Mouse (Mus musculus) layer of hippocampus, postnatal 14 days (tissue): Measurements from ENCODE around the gene Ankrd33. TPM values are rescaled to one million over a fixed set of nuclear protein-coding genes. Genes with fewer than 3 reads are reported as not detected.
A peak's percentile ranks its signal among the peaks of the same experiment; 100 is the strongest.

ENCODE experiments used
- DNase-seq, 2 experiments: peaks; one replicate each; pipeline ENCODE4 v3.0.0; 2021 to 2022; ENCODE audit warnings: low spot score in 2 of 2, mixed read lengths in 1 of 2
- long read RNA-seq, 2 experiments: library from polyadenylated mRNA; stranded (forward); transcript quantifications; one replicate each; pipeline ENCODE4 v2.0.0; 2021
- total RNA-seq, 2 experiments: library from RNA; stranded (reverse); gene quantifications; 2 replicates each; pipeline ENCODE4 v1.2.3; 2021

Gene Ankrd33
- total RNA-seq: not detected
- long read RNA-seq, experiment 1: 0 reads
- long read RNA-seq, experiment 2: 0 reads

GRCm38 (mm10) chr15:101115511-101116110, at the start of gene Ankrd33:
Gene Ankrd33, plus strand, starts transcription at chr15:101115755.
- DNase-seq: no peak

GRCm38 (mm10) chr15:101066364-101066847, 49.1 kb upstream of the Ankrd33 start:
- DNase-seq: no peak

GRCm38 (mm10) chr15:101066920-101067696, 48.4 kb upstream of the Ankrd33 start:
- no peak for DNase-seq

- no peak for DNase-seq
Measured at GRCm38 (mm10) chr15:101068029-101068428, 47.5 kb upstream of the Ankrd33 start.

- DNase-seq: no peak
Measured at GRCm38 (mm10) chr15:101068671-101069070, 46.9 kb upstream of the Ankrd33 start.

- DNase-seq: no peak
Measured at GRCm38 (mm10) chr15:101069641-101070190, 45.8 kb upstream of the Ankrd33 start.

- no peak for DNase-seq
Measured at GRCm38 (mm10) chr15:101070762-101071161, 44.8 kb upstream of the Ankrd33 start.

- no peak for DNase-seq
Measured at GRCm38 (mm10) chr15:101072736-101073135, 42.8 kb upstream of the Ankrd33 start.

- DNase-seq: no peak
Measured at GRCm38 (mm10) chr15:101074067-101074466, 41.5 kb upstream of the Ankrd33 start.

GRCm38 (mm10) chr15:101075150-101075549, 40.4 kb upstream of the Ankrd33 start:
- DNase-seq: no peak

GRCm38 (mm10) chr15:101075656-101076055, 39.9 kb upstream of the Ankrd33 start:
- DNase-seq: no peak

GRCm38 (mm10) chr15:101076071-101077000, 39.2 kb upstream of the Ankrd33 start:
- DNase-seq: no peak

GRCm38 (mm10) chr15:101077001-101077812, 38.3 kb upstream of the Ankrd33 start:
- DNase-seq: no peak

GRCm38 (mm10) chr15:101077813-101078730, 37.5 kb upstream of the Ankrd33 start, which contains the start of gene Fignl2:
Gene Fignl2, minus strand, starts transcription at chr15:101078567.
- DNase-seq: no peak

GRCm38 (mm10) chr15:101078731-101079156, 36.8 kb upstream of the Ankrd33 start:
- DNase-seq: peak; percentile 64 to 71

GRCm38 (mm10) chr15:101080031-101080520, 35.5 kb upstream of the Ankrd33 start:
- DNase-seq: no peak

- no peak for DNase-seq
Measured at GRCm38 (mm10) chr15:101081035-101081548, 34.5 kb upstream of the Ankrd33 start.

- no peak for DNase-seq
Measured at GRCm38 (mm10) chr15:101082236-101082635, 33.3 kb upstream of the Ankrd33 start.
